In genomic region chr3:102122046-102122445, GRCm38 (mm10) we compare ENCODE assay signal across 11 mouse cellular contexts. TPM values are rescaled to one million over a fixed set of nuclear protein-coding genes. Genes with fewer than 3 reads are reported as not detected.
DNase-seq lines count a peak whose midpoint lies in the region; ATAC-seq and TF ChIP-seq lines count a peak whose summit lies in the region.
"Had no signal": no experiment of that assay in that cellular context is flagged by ENCODE, and none has a peak within 500 bp of the region (broad histone marks: within the 10 kb centered on the region; RNA-seq: fewer than 3 reads in every experiment).

No protein-coding gene starts in this region.

- no peaks in the 10 kb centered on the region for H3K27me3 ChIP-seq in limb, embryonic 11.5 days (ENCODE audit: control insufficient read depth, insufficient read depth, low read length)
- H3K27me3 ChIP-seq in limb, embryonic 10.5 days (ENCODE audit: low read depth, poor library complexity, severe bottlenecking), result no peaks in the 10 kb centered on the region
- H3K27me3 ChIP-seq: heart, embryonic 13.5 days had no signal

- intact Hi-C loops in gastrocnemius, adult 2 months (cut with DNase I), result no loop called here
- intact Hi-C loops in gastrocnemius, postnatal 36 days (cut with DNase I), result no loop called here
- intact Hi-C loops in left cerebral cortex, postnatal 25 days (cut with DNase I), result no loop called here

- H3K4me3 ChIP-seq in gastrocnemius, adult 2 months, result no peak overlapping the region
- no peak overlapping the region for H3K4me3 ChIP-seq in limb, embryonic 11.5 days (ENCODE audit: low read depth, low read length)
- no peak overlapping the region for H3K4me3 ChIP-seq in limb, embryonic 10.5 days
- H3K4me3 ChIP-seq: heart, embryonic 13.5 days had no signal

- no peak overlapping the region for H3K9ac ChIP-seq in limb, embryonic 11.5 days (ENCODE audit: low read length)
- H3K9ac ChIP-seq: heart, embryonic 13.5 days had no signal

- H3K36me3 ChIP-seq in limb, embryonic 11.5 days (ENCODE audit: control insufficient read depth, insufficient read depth, low read length), result no peaks in the 10 kb centered on the region
- H3K36me3 ChIP-seq in limb, embryonic 10.5 days, result no peaks in the 10 kb centered on the region

- no peak for ATAC-seq in limb, embryonic 11.5 days (ENCODE audit: insufficient number of reproducible peaks, low FRiP score, low TSS enrichment, low read depth)
- 0 out of 2 replicates have a peak, but pooled peaks have one; percentile 31 for ATAC-seq in erythroid progenitor cell, adult 5-6 weeks (replicated peaks; ENCODE audit: low FRiP score, poor library complexity, severe bottlenecking)
- ATAC-seq: inflammation-experienced regulatory T-cells, adult 6 months had no signal

- no peak overlapping the region for H3K27ac ChIP-seq in gastrocnemius, adult 2 months
- H3K27ac ChIP-seq in limb, embryonic 11.5 days (replicated peaks; ENCODE audit: low read depth, low read length), result no peak overlapping the region
- no peak overlapping the region for H3K27ac ChIP-seq in limb, embryonic 10.5 days
- H3K27ac ChIP-seq: heart, embryonic 13.5 days; macrophage had no signal

- H3K4me2 ChIP-seq in limb, embryonic 11.5 days (ENCODE audit: low read depth, severe bottlenecking), result no peak overlapping the region
- H3K4me2 ChIP-seq: heart, embryonic 13.5 days had no signal

- TF ChIP-seq CTCF in gastrocnemius, adult 2 months (IDR thresholded peaks at IDR 0.05), result peak; percentile 42

- DNase-seq in gastrocnemius, adult 2 months, result no peak
- DNase-seq in gastrocnemius, postnatal 36 days, result no peak
- peak; percentile 27 for DNase-seq in limb, embryonic 11.5 days (ENCODE audit: low spot score)
- no peak for DNase-seq in limb, embryonic 10.5 days (ENCODE audit: low spot score)
- DNase-seq in ES-CJ7 (ENCODE audit: low read depth, low spot score), result peak; percentile 72
- DNase-seq in urinary bladder, adult 18-20 months (ENCODE audit: low spot score in 2 of 2), result no peak
- DNase-seq in left cerebral cortex, postnatal 25 days (ENCODE audit: low spot score in 2 of 2), result no peak

- 71% methylated on average over 7 of the region's 7 CpGs for WGBS in limb, embryonic 11.5 days
- 72% methylated on average over 7 of the region's 7 CpGs for WGBS in limb, embryonic 10.5 days

- H3K9me3 ChIP-seq in limb, embryonic 11.5 days (ENCODE audit: control insufficient read depth, low read length), result no peaks in the 10 kb centered on the region
- H3K9me3 ChIP-seq in limb, embryonic 10.5 days (replicated peaks), result no peaks in the 10 kb centered on the region

- no peaks in the 10 kb centered on the region for H3K4me1 ChIP-seq in limb, embryonic 11.5 days (ENCODE audit: control insufficient read depth, insufficient read depth, low read length)
- no peaks in the 10 kb centered on the region for H3K4me1 ChIP-seq in limb, embryonic 10.5 days
- H3K4me1 ChIP-seq: heart, embryonic 13.5 days had no signal

RNA-seq across cellular contexts. Expression of gene Casq2, which starts 35.8 kb away (rescaled TPM):
- total RNA-seq in gastrocnemius, adult 2 months (2021), result 100 to 1,000 TPM in 1 of 2 experiments, 10 to 100 TPM in 1; 21.9 to 106 TPM
- total RNA-seq in gastrocnemius, postnatal 36 days (2021), result 10 to 100 TPM; 32.1 to 71.4 TPM
- 1.1 and 2.4 TPM in 2 replicates for polyA plus RNA-seq in limb, embryonic 11.5 days (2014; fragmentation: Nextera tagmentation; extraction: Ambion mirVana)
- 0.08 and 0.28 TPM in 2 replicates for polyA plus RNA-seq in limb, embryonic 10.5 days (2016; fragmentation: Nextera tagmentation; extraction: Ambion mirVana)
- total RNA-seq in erythroid progenitor cell, adult 5-6 weeks (2015; ENCODE audit: low replicate concordance), result not detected in 2 replicates
- 1.5 TPM in 1 of 2 replicates, not detected in the other for total RNA-seq in erythroid progenitor cell, adult 5-6 weeks (2017; ENCODE audit: low replicate concordance)
- total RNA-seq in left cerebral cortex, postnatal 25 days (2021), result 1 to 10 TPM; 1.3 to 1.4 TPM
- polyA plus RNA-seq: inflammation-experienced regulatory T-cells, adult 6 months; macrophage had no signal

Comparison
In these comparisons a context has a peak if more than half of its experiments do, and no peak if none do; other contexts are left out.
1. DNase-seq: peak in limb, embryonic 11.5 days (single experiment) and ES-CJ7 (single experiment); none in gastrocnemius, adult 2 months (single experiment), gastrocnemius, postnatal 36 days (0 of 2), limb, embryonic 10.5 days (single experiment), urinary bladder, adult 18-20 months (0 of 2) and left cerebral cortex, postnatal 25 days (0 of 2).
2. RNA of gene Casq2, which starts 35.8 kb away (total RNA-seq): 21.9 to 106 TPM in gastrocnemius, adult 2 months and 32.1 to 71.4 TPM in gastrocnemius, postnatal 36 days; 1.3 to 1.4 TPM in left cerebral cortex, postnatal 25 days and 1.5 TPM in erythroid progenitor cell, adult 5-6 weeks; every median in the first group is over 4 times any median in the second.